Mouse (Mus musculus): ENCODE data around the gene Ankrd40. TPM values are rescaled to one million over a fixed set of nuclear protein-coding genes. Genes with fewer than 3 reads are reported as not detected.

The Ankrd40 gene
- polyA plus RNA-seq, 1 experiment = 80.8 TPM

GRCm38 (mm10) chr11:94345926-94346325 lies 18.1 kb downstream of the Ankrd40 start:
- TF ChIP-seq CTCF (IDR thresholded peaks at IDR 0.05; ENCODE audit: control insufficient read depth, insufficient read depth, insufficient replicate concordance, low read depth, low read length) (no peak), POLR2A (IDR thresholded peaks at IDR 0.05; ENCODE audit: control insufficient read depth, low read depth, low read length) (no peak)
- no peak overlapping the region for H3K27ac ChIP-seq (ENCODE audit: control insufficient read depth, insufficient read depth, low read depth, low read length)
- H3K4me1 ChIP-seq (ENCODE audit: control insufficient read depth, insufficient read depth, low read length) = peaks cover 2% of the 10 kb centered on the region; the same call in 1 of the 2 replicates
- no peak overlapping the region for H3K4me3 ChIP-seq (ENCODE audit: control insufficient read depth, low read depth, low read length)
- no peaks in the 10 kb centered on the region for H3K36me3 ChIP-seq (ENCODE audit: control insufficient read depth, insufficient read depth, low read length)
- H3K27me3 ChIP-seq (ENCODE audit: control insufficient read depth, insufficient read depth, low read length) = no peaks in the 10 kb centered on the region

GRCm38 (mm10) chr11:94346611-94347010 lies 18.8 kb downstream of the Ankrd40 start:
- Histone ChIP-seq H3K4me1 (ENCODE audit: control insufficient read depth, insufficient read depth, low read length) (peaks cover 4% of the 10 kb centered on the region), H3K27ac (ENCODE audit: control insufficient read depth, insufficient read depth, low read depth, low read length) (no peak overlapping the region), H3K36me3 (ENCODE audit: control insufficient read depth, insufficient read depth, low read length) (no peaks in the 10 kb centered on the region), H3K27me3 (ENCODE audit: control insufficient read depth, insufficient read depth, low read length) (no peaks in the 10 kb centered on the region), H3K4me3 (ENCODE audit: control insufficient read depth, low read depth, low read length) (no peak overlapping the region)
- no peak for TF ChIP-seq POLR2A (IDR thresholded peaks at IDR 0.05; ENCODE audit: control insufficient read depth, low read depth, low read length)
- no peak for TF ChIP-seq CTCF (IDR thresholded peaks at IDR 0.05; ENCODE audit: control insufficient read depth, insufficient read depth, insufficient replicate concordance, low read depth, low read length)

GRCm38 (mm10) chr11:94347063-94347575 lies 19.3 kb downstream of the Ankrd40 start:
- no peak for TF ChIP-seq CTCF (IDR thresholded peaks at IDR 0.05; ENCODE audit: control insufficient read depth, insufficient read depth, insufficient replicate concordance, low read depth, low read length)
- no peak for TF ChIP-seq POLR2A (IDR thresholded peaks at IDR 0.05; ENCODE audit: control insufficient read depth, low read depth, low read length)
- Histone ChIP-seq H3K36me3 (ENCODE audit: control insufficient read depth, insufficient read depth, low read length) (no peaks in the 10 kb centered on the region), H3K27ac (ENCODE audit: control insufficient read depth, insufficient read depth, low read depth, low read length) (no peak overlapping the region), H3K4me1 (ENCODE audit: control insufficient read depth, insufficient read depth, low read length) (peaks cover 8% of the 10 kb centered on the region), H3K27me3 (ENCODE audit: control insufficient read depth, insufficient read depth, low read length) (no peaks in the 10 kb centered on the region), H3K4me3 (ENCODE audit: control insufficient read depth, low read depth, low read length) (no peak overlapping the region)

- Histone ChIP-seq H3K27me3 (ENCODE audit: control insufficient read depth, insufficient read depth, low read length) (no peaks in the 10 kb centered on the region), H3K4me3 (ENCODE audit: control insufficient read depth, low read depth, low read length) (no peak overlapping the region), H3K4me1 (ENCODE audit: control insufficient read depth, insufficient read depth, low read length) (peaks cover 10% of the 10 kb centered on the region), H3K36me3 (ENCODE audit: control insufficient read depth, insufficient read depth, low read length) (no peaks in the 10 kb centered on the region), H3K27ac (ENCODE audit: control insufficient read depth, insufficient read depth, low read depth, low read length) (no peak overlapping the region)
- TF ChIP-seq POLR2A (IDR thresholded peaks at IDR 0.05; ENCODE audit: control insufficient read depth, low read depth, low read length) (no peak), CTCF (IDR thresholded peaks at IDR 0.05; ENCODE audit: control insufficient read depth, insufficient read depth, insufficient replicate concordance, low read depth, low read length) (no peak)
These were observed 22.0 kb downstream of the Ankrd40 start for GRCm38 (mm10) chr11:94349839-94350238.

GRCm38 (mm10) chr11:94350337-94350736 lies 22.5 kb downstream of the Ankrd40 start:
- Histone ChIP-seq H3K36me3 (ENCODE audit: control insufficient read depth, insufficient read depth, low read length) (no peaks in the 10 kb centered on the region), H3K27me3 (ENCODE audit: control insufficient read depth, insufficient read depth, low read length) (no peaks in the 10 kb centered on the region), H3K4me3 (ENCODE audit: control insufficient read depth, low read depth, low read length) (no peak overlapping the region), H3K27ac (ENCODE audit: control insufficient read depth, insufficient read depth, low read depth, low read length) (no peak overlapping the region), H3K4me1 (ENCODE audit: control insufficient read depth, insufficient read depth, low read length) (peaks cover 10% of the 10 kb centered on the region)
- TF ChIP-seq CTCF (IDR thresholded peaks at IDR 0.05; ENCODE audit: control insufficient read depth, insufficient read depth, insufficient replicate concordance, low read depth, low read length) = no peak
- no peak for TF ChIP-seq POLR2A (IDR thresholded peaks at IDR 0.05; ENCODE audit: control insufficient read depth, low read depth, low read length)

GRCm38 (mm10) chr11:94351094-94351493 lies 23.3 kb downstream of the Ankrd40 start:
- H3K27ac ChIP-seq (ENCODE audit: control insufficient read depth, insufficient read depth, low read depth, low read length) = no peak overlapping the region
- peaks cover 10% of the 10 kb centered on the region for H3K4me1 ChIP-seq (ENCODE audit: control insufficient read depth, insufficient read depth, low read length)
- no peaks in the 10 kb centered on the region for H3K36me3 ChIP-seq (ENCODE audit: control insufficient read depth, insufficient read depth, low read length)
- TF ChIP-seq POLR2A (IDR thresholded peaks at IDR 0.05; ENCODE audit: control insufficient read depth, low read depth, low read length) = no peak
- no peak for TF ChIP-seq CTCF (IDR thresholded peaks at IDR 0.05; ENCODE audit: control insufficient read depth, insufficient read depth, insufficient replicate concordance, low read depth, low read length)
- H3K27me3 ChIP-seq (ENCODE audit: control insufficient read depth, insufficient read depth, low read length) = no peaks in the 10 kb centered on the region
- peak overlapping the region; percentile 64 for H3K4me3 ChIP-seq (ENCODE audit: control insufficient read depth, low read depth, low read length)

GRCm38 (mm10) chr11:94355521-94356217 lies 27.9 kb downstream of the Ankrd40 start:
- Histone ChIP-seq H3K27ac (ENCODE audit: control insufficient read depth, insufficient read depth, low read depth, low read length) (no peak overlapping the region), H3K36me3 (ENCODE audit: control insufficient read depth, insufficient read depth, low read length) (no peaks in the 10 kb centered on the region), H3K4me3 (ENCODE audit: control insufficient read depth, low read depth, low read length) (no peak overlapping the region), H3K27me3 (ENCODE audit: control insufficient read depth, insufficient read depth, low read length) (no peaks in the 10 kb centered on the region), H3K4me1 (ENCODE audit: control insufficient read depth, insufficient read depth, low read length) (peaks cover 10% of the 10 kb centered on the region)
- TF ChIP-seq POLR2A (IDR thresholded peaks at IDR 0.05; ENCODE audit: control insufficient read depth, low read depth, low read length) = no peak
- no peak for TF ChIP-seq CTCF (IDR thresholded peaks at IDR 0.05; ENCODE audit: control insufficient read depth, insufficient read depth, insufficient replicate concordance, low read depth, low read length)

Data from testis, adult 2 months (tissue).